Mouse (Mus musculus) neural tube, embryonic 15.5 days (tissue): ENCODE data around the gene Vmn2r77. TPM values are rescaled to one million over a fixed set of nuclear protein-coding genes. Genes with fewer than 3 reads are reported as not detected.
"Not testable (repeated sequence)": the region's sequence is repeated elsewhere in the genome, so short reads cannot be mapped to it uniquely, and the experiment has no call there.

Source experiments
- ATAC-seq: fragments of 200-750 bp; cut with Nextera tagmentation; 2 replicates; pipeline ENCODE4 v1.8.0; 2017; ENCODE audit warnings: mild to moderate bottlenecking, moderate TSS enrichment, moderate library complexity; ENCODE audit not compliant: low FRiP score
- H3K27ac ChIP-seq: fragments of 300-500 bp; sonication (generic); replicated peaks from 2 replicates; pipeline ENCODE4 v1.5.1; 2015; ENCODE audit warnings: mild to moderate bottlenecking, inconsistent platforms
- H3K27me3 ChIP-seq: fragments of 300-500 bp; sonication (generic); replicated peaks from 2 replicates; pipeline ENCODE4 v1.6.1; 2015; ENCODE audit warnings: inconsistent platforms
- H3K36me3 ChIP-seq: fragments of 300-500 bp; sonication (generic); 2 replicates; pipeline ENCODE4 v1.6.1; 2015; ENCODE audit warnings: inconsistent platforms
- H3K4me1 ChIP-seq: fragments of 300-500 bp; sonication (generic); 2 replicates; pipeline ENCODE4 v1.6.1; 2015; ENCODE audit warnings: inconsistent platforms
- H3K4me2 ChIP-seq: fragments of 300-500 bp; sonication (generic); 2 replicates; pipeline ENCODE4 v1.6.1; 2015; ENCODE audit warnings: inconsistent platforms, mild to moderate bottlenecking, moderate library complexity
- H3K4me3 ChIP-seq: fragments of 300-500 bp; sonication (generic); replicated peaks from 2 replicates; pipeline ENCODE4 v1.5.1; 2015; ENCODE audit warnings: mild to moderate bottlenecking, inconsistent platforms
- H3K9ac ChIP-seq: fragments of 300-500 bp; sonication (generic); replicated peaks from 2 replicates; pipeline ENCODE4 v1.6.1; 2015; ENCODE audit warnings: mild to moderate bottlenecking, inconsistent platforms
- H3K9me3 ChIP-seq: fragments of 300-500 bp; sonication (generic); replicated peaks from 2 replicates; pipeline ENCODE4 v1.6.1; 2016; ENCODE audit warnings: inconsistent platforms
- WGBS: fragments of 180-500 bp; shearing (Covaris S2); methylation state at CpG from one replicate; pipeline ENCODE4 v1.1.7; 2015; ENCODE audit warnings: mixed read lengths; 5-methylcytosine and 5-hydroxymethylcytosine counted together
- polyA plus RNA-seq: library from polyadenylated mRNA; unstranded; fragments of >200 nt; fragmentation: Nextera tagmentation; extraction: Ambion mirVana; gene quantifications from 2 replicates; pipeline ENCODE4 v1.2.1, GENCODE M21; 2015

Gene Vmn2r77
- polyA plus RNA-seq: not detected in 2 replicates

- H3K27ac ChIP-seq: no peak within 1 kb of the TSS
- H3K27me3 ChIP-seq: no peaks in the 10 kb centered on the region
- H3K9me3 ChIP-seq: no peaks in the 10 kb centered on the region
- no peak for ATAC-seq
- H3K9ac ChIP-seq: no peak within 1 kb of the TSS
- H3K4me2 ChIP-seq: no peak within 1 kb of the TSS
- H3K4me3 ChIP-seq: no peak within 1 kb of the TSS
- no peaks in the 10 kb centered on the region for H3K4me1 ChIP-seq
- H3K36me3 ChIP-seq: no peaks in the 10 kb centered on the region
These were observed at the start of gene Vmn2r77 for GRCm38 (mm10) chr7:86794727-86795126. Vmn2r77 (plus strand) TSS chr7:86795027.

- ATAC-seq: no peak
- Histone ChIP-seq H3K4me1 (no peaks in the 10 kb centered on the region), H3K27me3 (no peaks in the 10 kb centered on the region), H3K9ac (no peak overlapping the region), H3K9me3 (no peaks in the 10 kb centered on the region), H3K36me3 (no peaks in the 10 kb centered on the region), H3K4me2 (no peak overlapping the region), H3K27ac (no peak overlapping the region), H3K4me3 (no peak overlapping the region)
- 90% methylated on average over 1 of the region's 1 CpGs for WGBS
These were observed 34.1 kb upstream of the Vmn2r77 start for GRCm38 (mm10) chr7:86760751-86761150.

- no peak overlapping the region for H3K4me2 ChIP-seq
- no peak overlapping the region for H3K27ac ChIP-seq
- H3K4me3 ChIP-seq: no peak overlapping the region
- no peak for ATAC-seq
- H3K9me3 ChIP-seq: no peaks in the 10 kb centered on the region
- no peaks in the 10 kb centered on the region for H3K4me1 ChIP-seq
- no peaks in the 10 kb centered on the region for H3K36me3 ChIP-seq
- H3K27me3 ChIP-seq: no peaks in the 10 kb centered on the region
- no peak overlapping the region for H3K9ac ChIP-seq
These were observed 30.2 kb upstream of the Vmn2r77 start for GRCm38 (mm10) chr7:86764628-86765027.

- Histone ChIP-seq H3K27me3 (no peaks in the 10 kb centered on the region), H3K9me3 (no peaks in the 10 kb centered on the region), H3K36me3 (no peaks in the 10 kb centered on the region), H3K4me2 (no peak overlapping the region), H3K27ac (no peak overlapping the region), H3K4me1 (peaks cover 8% of the 10 kb centered on the region; the same call in 1 of the 2 replicates), H3K4me3 (no peak overlapping the region), H3K9ac (no peak overlapping the region)
- WGBS: 87% methylated on average over 3 of the region's 3 CpGs
- ATAC-seq: no peak
These were observed 23.2 kb upstream of the Vmn2r77 start for GRCm38 (mm10) chr7:86771621-86772020.

- no peak within 1 kb of the TSS for H3K9ac ChIP-seq
- H3K27me3 ChIP-seq: no peaks in the 10 kb centered on the region
- H3K4me1 ChIP-seq: peaks cover 8% of the 10 kb centered on the region; the same call in 1 of the 2 replicates
- peak within 1 kb of the TSS; percentile 57 for H3K4me2 ChIP-seq
- no peaks in the 10 kb centered on the region for H3K9me3 ChIP-seq
- peak within 1 kb of the TSS; percentile 30 for H3K4me3 ChIP-seq
- 4% methylated on average over 11 of the region's 11 CpGs for WGBS
- no peaks in the 10 kb centered on the region for H3K36me3 ChIP-seq
- H3K27ac ChIP-seq: peak within 1 kb of the TSS; percentile 28; the same call in 1 of the 2 replicates
- ATAC-seq: peak; percentile 69; the same call in 1 of the 2 replicates
These were observed 19.1 kb upstream of the Vmn2r77 start, which contains the start of gene Folh1 for GRCm38 (mm10) chr7:86775617-86776325. Folh1 (minus strand) TSS chr7:86775943.

GRCm38 (mm10) chr7:86815241-86815640 is 20.4 kb downstream of the Vmn2r77 start:
- ATAC-seq, H3K4me3 ChIP-seq, H3K27me3 ChIP-seq, H3K27ac ChIP-seq, H3K36me3 ChIP-seq, H3K4me1 ChIP-seq, H3K9me3 ChIP-seq, H3K9ac ChIP-seq, H3K4me2 ChIP-seq: not testable (repeated sequence)
- WGBS: 90% methylated on average over 5 of the region's 5 CpGs

- H3K4me3 ChIP-seq, H3K9ac ChIP-seq, H3K27ac ChIP-seq, H3K27me3 ChIP-seq, ATAC-seq, H3K36me3 ChIP-seq, H3K4me2 ChIP-seq, H3K9me3 ChIP-seq, H3K4me1 ChIP-seq: not testable (repeated sequence)
- 89% methylated on average over 6 of the region's 6 CpGs for WGBS
These were observed 20.9 kb downstream of the Vmn2r77 start for GRCm38 (mm10) chr7:86815716-86816115.

- Histone ChIP-seq H3K4me1 (no peaks in the 10 kb centered on the region), H3K27ac (no peak overlapping the region), H3K9me3 (no peaks in the 10 kb centered on the region), H3K36me3 (no peaks in the 10 kb centered on the region), H3K4me3 (no peak overlapping the region), H3K9ac (no peak overlapping the region), H3K27me3 (no peaks in the 10 kb centered on the region), H3K4me2 (no peak overlapping the region)
- WGBS: 77% methylated on average over 1 of the region's 1 CpGs
- no peak for ATAC-seq
These were observed 21.6 kb downstream of the Vmn2r77 start for GRCm38 (mm10) chr7:86816466-86816865.

Other genes starting within 250 kb of the Vmn2r77 start
- not detected in 2 replicates for gene Olfr295, start 211.2 kb upstream of the Vmn2r77 start, polyA plus RNA-seq
- not detected in 2 replicates for gene Olfr294, start 178.4 kb upstream of the Vmn2r77 start, polyA plus RNA-seq
- not detected in 2 replicates for gene Olfr293, start 146.0 kb upstream of the Vmn2r77 start, polyA plus RNA-seq
- not detected in 2 replicates for gene Olfr292, start 106.7 kb upstream of the Vmn2r77 start, polyA plus RNA-seq
- gene Folh1, start 19.1 kb upstream of the Vmn2r77 start, polyA plus RNA-seq: 1.4 and 1.5 TPM in 2 replicates
- gene Vmn2r78, start 120.1 kb downstream of the Vmn2r77 start, polyA plus RNA-seq: not detected in 2 replicates
- gene Vmn2r79, start 201.1 kb downstream of the Vmn2r77 start, polyA plus RNA-seq: not detected in 2 replicates